Mouse (Mus musculus) neural tube, embryonic 10.5 days (tissue): ENCODE data around the gene Hcfc2.

Source experiments
- DNase-seq: peaks from one replicate; pipeline ENCODE4 v3.0.0-alpha.2; 2017; ENCODE audit warnings: low spot score; ENCODE audit errors: extremely low spot score

Hcfc2 gene

GRCm38 (mm10) chr10:82768901-82769300 lies 72.9 kb downstream of the Hcfc2 start:
- DNase-seq: no peak

GRCm38 (mm10) chr10:82770713-82771112 lies 74.8 kb downstream of the Hcfc2 start:
- DNase-seq: no peak

- DNase-seq: no peak
Observed at GRCm38 (mm10) chr10:82771595-82772170, 75.7 kb downstream of the Hcfc2 start.

- no peak for DNase-seq
Observed at GRCm38 (mm10) chr10:82774841-82775240, 78.9 kb downstream of the Hcfc2 start.

GRCm38 (mm10) chr10:82777075-82777474 lies 81.1 kb downstream of the Hcfc2 start:
- no peak for DNase-seq

GRCm38 (mm10) chr10:82777886-82778285 lies 81.9 kb downstream of the Hcfc2 start:
- DNase-seq: no peak

GRCm38 (mm10) chr10:82778791-82779549 lies 83.0 kb downstream of the Hcfc2 start:
- DNase-seq: no peak

GRCm38 (mm10) chr10:82779831-82780230 lies 83.9 kb downstream of the Hcfc2 start:
- no peak for DNase-seq

GRCm38 (mm10) chr10:82780322-82780721 lies 84.4 kb downstream of the Hcfc2 start:
- no peak for DNase-seq

GRCm38 (mm10) chr10:82780816-82781215 lies 84.9 kb downstream of the Hcfc2 start:
- DNase-seq: no peak

- DNase-seq: no peak
Observed at GRCm38 (mm10) chr10:82782472-82782871, 86.5 kb downstream of the Hcfc2 start.

- DNase-seq: no peak
Observed at GRCm38 (mm10) chr10:82789181-82789580, 93.2 kb downstream of the Hcfc2 start.

GRCm38 (mm10) chr10:82790504-82790903 lies 94.5 kb downstream of the Hcfc2 start:
- DNase-seq: no peak

GRCm38 (mm10) chr10:82791713-82792112 lies 95.8 kb downstream of the Hcfc2 start:
- no peak for DNase-seq
